Mouse (Mus musculus) mature B cell (primary cell): Measurements from ENCODE around the gene Mphosph9.

Experiments used
- in situ Hi-C: fragments of 300-500 bp; cut with MboI; formaldehyde crosslinking; loops from 2 replicates; pipeline ENCODE4 v1.14.3; 2019

Gene Mphosph9

GRCm38 (mm10) chr5:124267652-124268051 is 60.1 kb downstream of the Mphosph9 start:
- in situ Hi-C loops: no loop called here

GRCm38 (mm10) chr5:124266821-124267220 is 61.0 kb downstream of the Mphosph9 start:
- in situ Hi-C loops: no loop called here

- in situ Hi-C loops: no loop called here
Measured at GRCm38 (mm10) chr5:124263246-124263645, 64.5 kb downstream of the Mphosph9 start.

GRCm38 (mm10) chr5:124262090-124262489 is 65.7 kb downstream of the Mphosph9 start:
- in situ Hi-C loops: no loop called here

- in situ Hi-C loops: no loop called here
Measured at GRCm38 (mm10) chr5:124259133-124259532, 68.6 kb downstream of the Mphosph9 start.

- in situ Hi-C loops: no loop called here
Measured at GRCm38 (mm10) chr5:124258026-124258425, 69.7 kb downstream of the Mphosph9 start.

GRCm38 (mm10) chr5:124255141-124255540 is 72.6 kb downstream of the Mphosph9 start:
- in situ Hi-C loops: no loop called here

GRCm38 (mm10) chr5:124253555-124253954 is 74.2 kb downstream of the Mphosph9 start:
- in situ Hi-C loops: no loop called here

GRCm38 (mm10) chr5:124252580-124253320 is 75.0 kb downstream of the Mphosph9 start:
- in situ Hi-C loops: no loop called here

GRCm38 (mm10) chr5:124251070-124251469 is 76.7 kb downstream of the Mphosph9 start:
- in situ Hi-C loops: no loop called here

- in situ Hi-C loops: no loop called here
Measured at GRCm38 (mm10) chr5:124249614-124250591, 77.9 kb downstream of the Mphosph9 start, which contains the start of gene Pitpnm2. Gene Pitpnm2, minus strand, starts transcription at chr5:124249760.

- in situ Hi-C loops: no loop called here
Measured at GRCm38 (mm10) chr5:124248845-124249613, 78.7 kb downstream of the Mphosph9 start.

- in situ Hi-C loops: no loop called here
Measured at GRCm38 (mm10) chr5:124247986-124248626, 79.7 kb downstream of the Mphosph9 start.

- in situ Hi-C loops: no loop called here
Measured at GRCm38 (mm10) chr5:124247296-124247695, 80.5 kb downstream of the Mphosph9 start.

- in situ Hi-C loops: no loop called here
Measured at GRCm38 (mm10) chr5:124244885-124245284, 82.9 kb downstream of the Mphosph9 start.

GRCm38 (mm10) chr5:124244449-124244848 is 83.3 kb downstream of the Mphosph9 start:
- in situ Hi-C loops: no loop called here

- in situ Hi-C loops: no loop called here
Measured at GRCm38 (mm10) chr5:124243236-124243901, 84.4 kb downstream of the Mphosph9 start.

- in situ Hi-C loops: no loop called here
Measured at GRCm38 (mm10) chr5:124241686-124242444, 85.9 kb downstream of the Mphosph9 start.

- in situ Hi-C loops: no loop called here
Measured at GRCm38 (mm10) chr5:124240841-124241685, 86.7 kb downstream of the Mphosph9 start.
